Mouse (Mus musculus) heart, embryonic 10.5 days (tissue): Measurements from ENCODE around the gene Jag2. TPM values are rescaled to one million over a fixed set of nuclear protein-coding genes. Genes with fewer than 3 reads are reported as not detected.

Experiments
- DNase-seq: peaks from one replicate; pipeline ENCODE4 v3.0.0-alpha.2; 2017; ENCODE audit warnings: low spot score
- H3K27ac ChIP-seq: fragments of 300-500 bp; sonication (generic); 2 replicates; pipeline ENCODE4 v1.5.1; 2016; ENCODE audit warnings: mild to moderate bottlenecking
- H3K27me3 ChIP-seq: fragments of 300-500 bp; sonication (generic); 2 replicates; pipeline ENCODE4 v1.6.1; 2016; ENCODE audit warnings: mild to moderate bottlenecking; ENCODE audit not compliant: poor library complexity, insufficient read depth, severe bottlenecking
- H3K36me3 ChIP-seq: fragments of 300-500 bp; sonication (generic); 2 replicates; pipeline ENCODE4 v1.6.1; 2016; ENCODE audit warnings: mild to moderate bottlenecking, moderate library complexity
- H3K4me1 ChIP-seq: fragments of 300-500 bp; sonication (generic); 2 replicates; pipeline ENCODE4 v1.6.1; 2016; ENCODE audit warnings: mild to moderate bottlenecking
- H3K4me3 ChIP-seq: fragments of 300-500 bp; sonication (generic); 2 replicates; pipeline ENCODE4 v1.5.1; 2016; ENCODE audit warnings: mild to moderate bottlenecking, moderate library complexity
- H3K9me3 ChIP-seq: fragments of 300-500 bp; sonication (generic); 2 replicates; pipeline ENCODE4 v1.6.1; 2016; ENCODE audit warnings: mild to moderate bottlenecking, moderate library complexity
- WGBS: fragments of 180-500 bp; shearing (Covaris S2); methylation state at CpG from one replicate; pipeline ENCODE4 v1.1.7; 2016; 5-methylcytosine and 5-hydroxymethylcytosine counted together
- polyA plus RNA-seq: library from polyadenylated mRNA; unstranded; fragments of >200 nt; fragmentation: Nextera tagmentation; extraction: Ambion mirVana; gene quantifications from 2 replicates; pipeline ENCODE4 v1.2.1, GENCODE M21; 2016

Jag2 gene
- polyA plus RNA-seq, 1 experiment from 2014 or later: 3.6 TPM

DNA sequence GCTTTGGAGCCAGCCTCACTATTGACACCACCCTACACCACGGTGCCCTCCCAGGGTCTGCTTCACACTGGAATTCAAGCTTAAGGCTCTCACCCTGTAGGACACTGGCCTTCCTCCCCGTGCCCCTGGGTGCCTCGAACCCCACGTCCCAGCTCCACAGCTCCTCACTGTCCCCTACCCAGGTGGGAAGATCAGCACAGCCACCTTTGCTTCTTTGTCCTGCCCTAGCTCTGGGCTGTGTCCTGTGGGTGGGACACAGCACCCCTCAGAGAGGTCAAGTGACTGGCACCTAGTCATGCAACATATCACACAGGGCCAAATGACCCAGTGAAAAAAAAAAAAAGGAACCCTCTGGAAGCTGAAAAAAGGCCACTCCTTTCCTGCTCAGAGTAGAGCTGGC, 48.9 kb downstream of the Jag2 start:
- Histone ChIP-seq H3K27me3 (peaks cover 70% of the 10 kb centered on the region), H3K4me1 (peaks cover 24% of the 10 kb centered on the region), H3K4me3 (no peak overlapping the region), H3K9me3 (no peaks in the 10 kb centered on the region), H3K27ac (no peak overlapping the region), H3K36me3 (no peaks in the 10 kb centered on the region)
- 76% methylated on average over 4 of the region's 4 CpGs for WGBS
- no peak for DNase-seq

DNA sequence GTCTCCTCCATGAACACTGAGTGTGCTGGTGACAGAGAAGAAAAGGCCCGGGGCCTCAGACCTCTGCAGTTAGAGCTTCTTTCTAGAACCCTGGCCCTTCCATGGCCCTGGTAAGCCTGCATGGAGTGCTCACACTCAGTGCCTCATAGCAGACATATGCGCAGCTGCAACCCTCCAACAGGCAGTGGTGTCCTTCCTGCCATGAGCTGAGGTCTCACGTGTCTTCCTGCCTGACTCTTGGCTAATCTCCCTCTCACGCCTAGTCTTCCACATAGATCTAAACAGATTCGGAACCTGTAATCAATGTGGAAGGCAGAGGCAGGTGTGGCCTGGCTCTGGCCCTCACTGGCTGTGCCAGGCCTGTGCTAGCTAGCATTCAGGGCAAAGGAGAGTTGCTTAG, 49.8 kb downstream of the Jag2 start:
- H3K4me3 ChIP-seq: no peak overlapping the region
- WGBS: 76% methylated on average over 5 of the region's 5 CpGs
- H3K9me3 ChIP-seq: no peaks in the 10 kb centered on the region
- peaks cover 70% of the 10 kb centered on the region for H3K27me3 ChIP-seq
- no peaks in the 10 kb centered on the region for H3K36me3 ChIP-seq
- H3K4me1 ChIP-seq: peaks cover 25% of the 10 kb centered on the region
- no peak for DNase-seq
- H3K27ac ChIP-seq: no peak overlapping the region

DNA sequence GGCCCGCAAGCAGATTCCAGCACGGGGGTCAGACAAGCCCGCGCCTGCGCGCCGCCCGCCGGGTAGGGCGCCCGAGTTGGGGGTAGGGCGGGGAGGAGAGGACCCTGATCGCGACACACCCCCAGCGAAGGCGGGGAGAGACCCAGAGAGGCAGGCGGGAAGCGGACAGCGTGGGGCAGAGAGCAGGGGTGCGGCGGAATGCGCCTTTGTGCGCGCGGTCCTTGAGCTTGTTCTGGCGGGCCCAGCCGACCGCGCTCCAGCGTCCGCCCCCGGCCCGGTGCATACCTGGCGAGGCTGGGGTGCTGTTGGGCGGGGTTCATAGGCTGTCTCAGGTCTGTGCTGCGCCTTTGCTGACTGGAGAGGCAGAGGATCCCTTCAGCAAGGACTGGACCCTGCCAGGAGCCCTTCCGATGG, 52.0 kb downstream of the Jag2 start:
- Histone ChIP-seq H3K4me3 (peak overlapping the region; percentile 62), H3K27ac (peak overlapping the region; percentile 67), H3K36me3 (no peaks in the 10 kb centered on the region), H3K27me3 (peaks cover 90% of the 10 kb centered on the region), H3K4me1 (peaks cover 31% of the 10 kb centered on the region), H3K9me3 (no peaks in the 10 kb centered on the region)
- no peak for DNase-seq
- under 1% methylated on average over 37 of the region's 37 CpGs for WGBS

DNA sequence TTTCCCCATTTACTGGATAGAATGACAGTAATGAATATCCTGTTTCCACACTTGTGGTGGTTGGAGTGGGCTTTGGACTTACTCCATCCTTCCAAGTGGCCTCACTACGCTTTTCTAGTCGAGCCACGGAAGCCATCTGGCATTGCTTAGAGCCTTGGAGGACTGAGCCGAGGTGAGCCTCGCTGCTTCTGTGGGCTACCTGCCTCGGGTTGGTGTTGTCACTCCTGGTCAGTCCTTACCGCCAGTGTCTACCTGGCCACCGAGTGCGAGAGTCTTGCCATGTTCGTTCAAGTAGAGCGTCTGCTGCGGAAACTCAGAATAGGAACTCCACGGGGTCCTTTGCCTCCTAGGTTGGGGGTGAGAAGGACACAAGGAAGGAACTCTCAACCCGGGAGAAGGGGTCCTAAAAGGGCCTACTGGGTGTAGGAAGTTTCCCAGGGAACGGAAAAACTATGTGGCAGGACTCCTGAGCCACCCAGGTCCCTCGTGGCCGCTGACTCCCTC, 52.5 kb downstream of the Jag2 start:
- H3K27me3 ChIP-seq: peaks cover 95% of the 10 kb centered on the region
- no peaks in the 10 kb centered on the region for H3K36me3 ChIP-seq
- peaks cover 31% of the 10 kb centered on the region for H3K4me1 ChIP-seq
- peak overlapping the region; percentile 67 for H3K27ac ChIP-seq
- no peak for DNase-seq
- no peaks in the 10 kb centered on the region for H3K9me3 ChIP-seq
- H3K4me3 ChIP-seq: peak overlapping the region; percentile 62
- 6% methylated on average over 17 of the region's 17 CpGs for whole genome bisulfite sequencing

DNA sequence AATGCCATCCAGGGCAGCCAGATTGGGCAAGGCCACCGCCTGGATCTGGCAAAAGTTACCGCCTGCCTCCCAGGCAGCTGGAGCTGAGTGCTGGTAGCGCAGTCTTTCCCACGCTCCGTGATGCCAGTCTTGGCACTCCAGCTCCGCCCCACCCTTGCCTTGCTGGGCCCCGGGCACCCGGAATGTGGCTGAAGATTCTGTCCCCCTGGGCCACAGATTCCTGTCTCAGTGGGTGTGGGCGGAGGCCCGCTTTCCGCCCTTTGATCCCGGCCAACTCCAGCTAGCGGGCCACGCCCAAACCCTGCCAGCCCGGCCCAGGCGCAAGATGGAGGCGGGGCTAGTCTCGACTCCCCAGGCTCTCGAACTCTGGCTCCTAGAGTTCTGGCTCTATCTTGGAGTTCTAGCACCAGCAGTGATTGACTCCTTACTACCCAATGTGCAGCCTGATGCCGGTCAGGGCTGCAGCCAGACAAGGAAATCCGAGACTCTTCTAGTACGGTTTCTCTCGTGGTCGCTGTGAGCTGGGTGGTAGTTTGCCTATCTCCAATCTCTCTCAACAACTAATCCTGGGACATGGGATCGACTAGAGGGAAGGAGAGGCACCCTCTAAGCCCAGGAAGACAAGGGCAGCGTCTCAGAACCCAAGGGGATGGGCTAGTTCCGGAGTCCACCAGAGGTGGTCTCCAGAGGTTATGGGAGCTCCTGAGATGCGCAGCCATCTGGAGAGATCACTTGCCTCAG, 53.1 kb downstream of the Jag2 start:
- WGBS: 3% methylated on average over 28 of the region's 28 CpGs
- Histone ChIP-seq H3K4me1 (peaks cover 31% of the 10 kb centered on the region), H3K36me3 (no peaks in the 10 kb centered on the region), H3K27ac (0 out of 2 replicates have a peak overlapping the region, but pooled peaks have one; percentile 3), H3K4me3 (peak overlapping the region; percentile 62), H3K9me3 (no peaks in the 10 kb centered on the region), H3K27me3 (peaks cover 100% of the 10 kb centered on the region)
- DNase-seq: no peak

DNA sequence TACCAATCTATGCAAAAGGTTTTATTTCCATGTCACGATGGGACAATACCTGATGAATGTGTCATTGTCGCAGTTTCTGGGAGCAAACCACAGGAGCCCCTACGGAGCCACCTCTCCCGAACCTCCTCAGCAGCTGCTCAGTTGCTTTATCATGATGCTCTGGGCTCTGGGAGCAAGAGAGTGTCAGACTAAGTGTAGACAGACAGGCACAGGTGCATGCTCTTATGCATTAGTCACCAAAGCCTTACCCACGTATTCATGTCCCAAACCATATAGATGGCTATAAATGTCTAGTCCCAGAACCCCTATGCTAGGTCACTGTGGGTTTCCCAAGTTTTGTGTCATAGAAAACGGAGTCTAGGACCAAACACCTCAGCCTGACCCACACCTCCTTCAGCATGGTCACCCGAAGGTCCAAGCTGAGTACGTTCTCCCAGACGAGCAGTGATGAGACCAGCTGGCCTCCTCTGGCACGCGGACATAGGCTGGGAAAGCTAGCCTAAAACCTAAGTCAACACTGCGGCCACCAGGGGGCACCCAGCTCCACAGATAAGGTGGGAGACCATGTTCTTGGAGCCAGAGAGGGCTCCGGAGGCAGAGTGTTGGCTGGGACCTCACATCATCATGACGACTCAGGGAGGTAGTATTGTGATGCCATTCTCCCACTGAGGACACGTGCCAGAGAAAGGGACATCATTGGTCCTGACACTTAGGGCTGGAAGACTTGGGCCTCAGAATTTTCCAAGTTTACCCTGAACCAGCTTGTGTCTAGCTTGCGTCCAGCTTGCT, 54.2 kb downstream of the Jag2 start:
- no peaks in the 10 kb centered on the region for H3K9me3 ChIP-seq
- DNase-seq: peak; percentile 93
- no peak overlapping the region for H3K27ac ChIP-seq
- H3K36me3 ChIP-seq: no peaks in the 10 kb centered on the region
- 23% methylated on average over 16 of the region's 16 CpGs for WGBS
- H3K4me3 ChIP-seq: 0 out of 2 replicates have a peak overlapping the region, but pooled peaks have one; percentile 62
- H3K27me3 ChIP-seq: peaks cover 100% of the 10 kb centered on the region
- H3K4me1 ChIP-seq: peaks cover 38% of the 10 kb centered on the region

DNA sequence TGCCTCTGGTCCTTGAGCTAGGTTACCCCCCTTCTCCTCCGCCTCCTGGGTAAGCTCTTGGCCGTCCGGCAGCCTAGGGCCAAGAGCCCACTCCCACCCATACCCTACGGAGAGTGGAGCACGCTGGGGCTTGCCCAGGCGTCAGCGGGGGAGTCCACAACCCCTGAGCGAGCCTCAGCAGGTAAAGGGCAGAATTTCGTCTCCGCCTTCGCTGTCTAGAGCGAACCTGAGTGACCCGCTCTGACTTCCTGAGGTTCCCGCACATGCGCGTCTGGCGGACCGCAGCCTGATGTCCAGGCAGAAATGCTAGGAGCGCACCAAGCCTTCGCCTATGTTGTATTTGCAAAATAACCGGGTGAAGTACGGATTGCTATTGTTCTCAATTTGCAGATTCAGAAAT, 55.4 kb downstream of the Jag2 start:
- H3K9me3 ChIP-seq: no peaks in the 10 kb centered on the region
- no peaks in the 10 kb centered on the region for H3K36me3 ChIP-seq
- H3K27ac ChIP-seq: peak overlapping the region; percentile 48; the same call in 1 of the 2 replicates
- no peak for DNase-seq
- H3K4me3 ChIP-seq: peak overlapping the region; percentile 49
- peaks cover 49% of the 10 kb centered on the region for H3K4me1 ChIP-seq
- 15% methylated on average over 22 of the region's 22 CpGs for WGBS
- peaks cover 93% of the 10 kb centered on the region for H3K27me3 ChIP-seq

DNA sequence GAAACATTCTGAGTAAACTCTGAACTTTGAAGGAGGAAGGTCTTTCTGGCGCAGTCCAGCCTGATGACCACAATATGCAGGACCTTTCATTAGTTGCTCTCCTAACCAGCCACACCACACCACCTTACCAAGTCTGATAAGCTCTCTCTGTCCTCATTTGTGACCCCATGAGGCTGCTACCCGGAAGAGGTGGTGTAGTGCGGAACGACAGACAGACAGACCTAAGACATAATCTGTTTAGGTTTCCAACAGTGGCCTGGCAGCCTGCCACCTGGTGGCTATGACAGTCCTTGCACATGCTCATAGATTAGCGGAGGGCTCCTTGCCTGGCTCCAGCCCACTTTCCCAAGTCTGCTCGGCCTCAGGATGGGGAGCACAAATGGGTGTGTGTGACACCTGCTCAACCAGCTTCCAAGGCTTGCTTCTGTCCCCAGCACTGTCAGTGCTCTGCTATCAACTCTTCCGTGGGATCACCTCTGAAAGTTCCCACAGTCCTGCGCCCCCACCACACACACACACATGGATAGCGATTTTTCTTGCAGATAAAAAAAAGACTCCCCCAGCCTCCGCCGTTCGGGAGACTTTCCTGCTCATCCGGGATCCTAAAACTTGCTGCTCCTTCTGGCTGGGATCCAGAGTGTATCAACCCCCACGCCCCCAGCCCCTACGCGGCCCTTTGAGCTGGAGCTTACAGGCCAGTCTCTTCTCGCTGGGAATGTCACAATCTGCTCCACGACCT, 56.0 kb downstream of the Jag2 start:
- Histone ChIP-seq H3K36me3 (no peaks in the 10 kb centered on the region), H3K27me3 (peaks cover 93% of the 10 kb centered on the region), H3K9me3 (no peaks in the 10 kb centered on the region), H3K4me1 (peaks cover 51% of the 10 kb centered on the region), H3K27ac (peak overlapping the region; percentile 48; the same call in 1 of the 2 replicates), H3K4me3 (peak overlapping the region; percentile 49)
- 20% methylated on average over 18 of the region's 18 CpGs for WGBS
- no peak for DNase-seq

DNA sequence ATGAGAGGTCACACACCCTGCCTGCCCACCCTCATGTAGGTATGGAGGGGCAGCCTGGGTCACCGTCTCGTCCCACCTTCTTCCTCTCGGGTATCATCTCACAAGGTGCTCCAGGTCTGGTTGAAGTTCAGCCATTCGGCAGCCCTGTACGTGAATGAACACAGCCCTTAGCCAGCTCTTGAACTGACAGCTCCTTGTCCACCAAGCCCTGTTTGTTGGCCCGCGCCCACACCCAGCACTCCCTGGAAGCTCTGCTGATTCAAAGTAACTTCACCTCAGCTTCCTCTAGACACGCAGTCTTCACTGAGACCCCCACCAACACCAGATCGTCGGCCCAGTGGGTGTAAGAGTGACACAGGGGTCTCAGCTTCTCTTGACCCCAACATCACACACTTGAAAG, 56.6 kb downstream of the Jag2 start:
- Histone ChIP-seq H3K9me3 (no peaks in the 10 kb centered on the region), H3K27me3 (peaks cover 93% of the 10 kb centered on the region), H3K27ac (no peak overlapping the region), H3K4me3 (no peak overlapping the region), H3K36me3 (no peaks in the 10 kb centered on the region), H3K4me1 (peaks cover 51% of the 10 kb centered on the region)
- DNase-seq: no peak
- 80% methylated on average over 10 of the region's 10 CpGs for WGBS

DNA sequence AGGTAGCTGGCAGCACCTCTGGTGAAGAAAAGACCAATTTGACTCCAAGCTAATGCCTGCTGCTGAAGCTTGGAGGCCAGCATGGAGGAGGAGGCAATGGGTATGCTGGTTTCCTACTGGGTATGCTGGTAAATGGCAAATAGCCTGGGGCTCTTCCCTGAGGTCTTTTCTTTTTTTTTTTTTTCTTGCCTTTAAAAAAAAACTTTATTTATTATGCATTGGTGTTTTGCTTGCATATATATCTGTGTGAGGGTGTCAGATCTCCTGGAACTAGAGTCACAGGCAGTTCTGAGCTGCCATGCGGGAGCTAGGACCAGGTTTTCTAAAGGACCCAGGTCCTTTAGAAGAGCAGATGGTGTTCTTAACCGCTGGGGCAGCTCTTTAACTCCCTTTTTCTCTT, 58.3 kb downstream of the Jag2 start:
- Histone ChIP-seq H3K4me1 (peaks cover 34% of the 10 kb centered on the region), H3K36me3 (no peaks in the 10 kb centered on the region)
- WGBS: 79% methylated on average over 2 of the region's 2 CpGs

DNA sequence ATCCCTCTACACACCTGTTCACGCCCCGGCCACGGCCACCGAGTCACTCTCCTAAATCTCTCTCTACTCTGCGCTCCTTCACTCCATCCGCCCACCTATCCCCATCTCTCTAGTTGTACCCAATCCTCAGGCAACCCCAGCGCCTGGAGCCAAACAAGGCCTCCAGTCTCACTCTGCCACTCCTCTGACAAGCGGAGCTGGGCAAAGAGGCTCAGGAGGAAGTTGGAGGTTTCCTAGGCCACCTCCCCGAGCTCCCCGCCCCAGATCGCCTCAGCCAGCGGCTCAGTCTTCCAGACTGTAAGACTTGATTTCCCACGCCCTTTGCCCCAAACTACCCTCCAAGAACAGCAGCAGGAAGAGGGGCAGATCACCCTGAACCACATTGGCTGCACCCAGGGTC, 58.8 kb downstream of the Jag2 start:
- H3K27ac ChIP-seq: 0 out of 2 replicates have a peak overlapping the region, but pooled peaks have one; percentile 44
- H3K4me3 ChIP-seq: no peak overlapping the region
- H3K9me3 ChIP-seq: no peaks in the 10 kb centered on the region
- no peak for DNase-seq
- 41% methylated on average over 13 of the region's 13 CpGs for WGBS
- no peaks in the 10 kb centered on the region for H3K36me3 ChIP-seq
- H3K4me1 ChIP-seq: peaks cover 29% of the 10 kb centered on the region
- peaks cover 76% of the 10 kb centered on the region for H3K27me3 ChIP-seq

More for the DNA sequence above, 58.3 kb downstream of the Jag2 start:
- H3K4me3 ChIP-seq: no peak overlapping the region
- H3K9me3 ChIP-seq: no peaks in the 10 kb centered on the region
- no peak for DNase-seq
- peaks cover 81% of the 10 kb centered on the region for H3K27me3 ChIP-seq
- H3K27ac ChIP-seq: no peak overlapping the region

DNA sequence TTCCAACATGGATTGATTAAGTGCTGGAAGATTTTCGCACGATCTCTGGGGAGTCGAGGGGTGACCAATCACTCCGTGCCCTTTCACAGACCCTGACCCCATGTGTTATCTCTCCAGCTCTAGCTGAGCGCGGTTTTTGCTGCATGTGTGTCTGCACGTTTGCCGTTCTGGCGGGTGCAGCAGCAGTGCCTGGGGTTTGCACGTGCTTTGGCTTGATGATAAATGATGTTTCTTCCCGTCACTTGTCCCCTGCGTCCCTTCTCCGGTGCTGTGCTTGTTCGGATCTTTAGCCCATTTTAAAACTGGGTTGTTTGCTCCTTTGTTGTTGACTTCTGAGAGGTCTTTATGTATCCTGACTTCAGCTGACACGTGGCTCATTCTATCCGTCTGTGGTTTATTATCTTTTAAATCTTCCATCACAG, 59.8 kb downstream of the Jag2 start:
- H3K27me3 ChIP-seq: peaks cover 66% of the 10 kb centered on the region

More for the DNA sequence above, 59.8 kb downstream of the Jag2 start:
- 6% methylated on average over 16 of the region's 16 CpGs for WGBS
- H3K4me3 ChIP-seq: 0 out of 2 replicates have a peak overlapping the region, but pooled peaks have one; percentile 23
- peak overlapping the region; percentile 25; the same call in 1 of the 2 replicates for H3K27ac ChIP-seq
- no peak for DNase-seq
- no peaks in the 10 kb centered on the region for H3K36me3 ChIP-seq
- peaks cover 27% of the 10 kb centered on the region for H3K4me1 ChIP-seq
- no peaks in the 10 kb centered on the region for H3K9me3 ChIP-seq
